Mouse (Mus musculus) CH12.LX (cell line): ENCODE measurements around the gene Plch2. TPM values are rescaled to one million over a fixed set of nuclear protein-coding genes. Genes with fewer than 3 reads are reported as not detected.

ENCODE experiments used
- DNase-seq: peaks from one replicate; pipeline ENCODE4 v3.0.0-alpha.2; 2013; ENCODE audit errors: extremely low read depth
- H3K27ac ChIP-seq: 2 replicates; pipeline ENCODE4 v1.5.1; 2012; ENCODE audit warnings: low read depth, mild to moderate bottlenecking, control low read depth, moderate library complexity; ENCODE audit not compliant: insufficient read depth
- H3K27me3 ChIP-seq: replicated peaks from 2 replicates; pipeline ENCODE3; 2012; ENCODE audit warnings: inconsistent platforms
- H3K36me3 ChIP-seq, 2 experiments: replicated peaks in 1 of 2; 2 replicates each; pipeline versions ENCODE3 to v1.6.1; 2012; ENCODE audit warnings: inconsistent platforms in 1 of 2, low read length in 1 of 2, mild to moderate bottlenecking in 1 of 2, mixed read lengths in 1 of 2, moderate library complexity in 1 of 2; ENCODE audit not compliant: control insufficient read depth in 1 of 2, insufficient read depth in 1 of 2
- H3K4me1 ChIP-seq, 2 experiments: 2 replicates each; pipeline ENCODE4 v1.6.1; 2012; ENCODE audit warnings: inconsistent platforms in 1 of 2, moderate library complexity in 1 of 2; ENCODE audit not compliant: insufficient read depth in 2 of 2, control insufficient read depth in 1 of 2
- H3K4me2 ChIP-seq: 2 replicates; pipeline ENCODE4 v1.6.1; 2012; ENCODE audit warnings: low read depth, mild to moderate bottlenecking, control low read depth; ENCODE audit not compliant: poor library complexity, insufficient read depth, severe bottlenecking
- H3K4me3 ChIP-seq, 3 experiments: fragments of 150-350 bp in 1 of 3; sonication (generic) in 1 of 3; replicated peaks in 1 of 3; 2 replicates each; pipeline versions ENCODE3 to v1.5.1; 2011 to 2012; ENCODE audit warnings: low read depth in 2 of 3, low read length in 2 of 3, mild to moderate bottlenecking in 2 of 3, moderate library complexity in 2 of 3, control low read depth in 1 of 3, improper control_type of control experiment in 1 of 3, inconsistent platforms in 1 of 3, mixed read lengths in 1 of 3; ENCODE audit not compliant: poor library complexity in 1 of 3
- H3K79me2 ChIP-seq: replicated peaks from 2 replicates; pipeline ENCODE4 v1.6.1; 2012; ENCODE audit warnings: mild to moderate bottlenecking, moderate library complexity; ENCODE audit not compliant: control insufficient read depth, poor library complexity, insufficient read depth, severe bottlenecking; ENCODE audit errors: extremely low read depth
- H3K9ac ChIP-seq: 2 replicates; pipeline ENCODE4 v1.6.1; 2012; ENCODE audit warnings: low read depth, mild to moderate bottlenecking, control low read depth, moderate library complexity; ENCODE audit not compliant: insufficient read depth
- H3K9me3 ChIP-seq: replicated peaks from 2 replicates; pipeline ENCODE3; 2012; ENCODE audit warnings: low read length, inconsistent platforms, mixed read lengths
- CHD1 ChIP-seq: IDR thresholded peaks from 2 replicates; pipeline ENCODE4 v1.6.1; 2012; ENCODE audit warnings: low read depth, low read length, improper control_type of control experiment, inconsistent platforms
- E2F4 ChIP-seq: IDR thresholded peaks from 2 replicates; pipeline ENCODE4 v1.6.1; 2011; ENCODE audit warnings: low read depth, low read length, improper control_type of control experiment; ENCODE audit not compliant: insufficient replicate concordance
- ELF1 ChIP-seq: IDR thresholded peaks from 2 replicates; pipeline ENCODE4 v1.6.1; 2014; ENCODE audit warnings: low read depth, mild to moderate bottlenecking, inconsistent platforms, low read length, improper control_type of control experiment
- EP300 ChIP-seq: IDR thresholded peaks from 2 replicates; pipeline ENCODE4 v1.6.1; 2011; ENCODE audit warnings: low read length, improper control_type of control experiment
- ETS1 ChIP-seq: conservative IDR thresholded peaks from 2 replicates; pipeline ENCODE4 v1.6.1; 2012; ENCODE audit warnings: low read depth, mild to moderate bottlenecking, inconsistent platforms, low read length, improper control_type of control experiment, moderate library complexity
- IRF4 ChIP-seq: IDR thresholded peaks from 2 replicates; pipeline ENCODE4 v1.6.1; 2014; ENCODE audit warnings: low read depth, mild to moderate bottlenecking, inconsistent platforms, low read length, improper control_type of control experiment
- JUN ChIP-seq: IDR thresholded peaks from 2 replicates; pipeline ENCODE4 v1.6.1; 2011; ENCODE audit warnings: low read depth, mild to moderate bottlenecking, low read length, improper control_type of control experiment, moderate library complexity; ENCODE audit not compliant: insufficient read depth
- MXI1 ChIP-seq: IDR thresholded peaks from 2 replicates; pipeline ENCODE4 v1.6.1; 2011; ENCODE audit warnings: mild to moderate bottlenecking, low read depth, low read length, improper control_type of control experiment
- USF1 ChIP-seq: IDR thresholded peaks from 2 replicates; pipeline ENCODE4 v1.6.1; 2014; ENCODE audit warnings: low read depth, mild to moderate bottlenecking, inconsistent platforms, low read length, improper control_type of control experiment
- USF2 ChIP-seq: conservative IDR thresholded peaks from 2 replicates; pipeline ENCODE4 v1.6.1; 2011; ENCODE audit warnings: low read depth, low read length, improper control_type of control experiment
- ZMIZ1 ChIP-seq: IDR thresholded peaks from 2 replicates; pipeline ENCODE4 v1.6.1; 2012; ENCODE audit warnings: low read depth, mild to moderate bottlenecking, inconsistent platforms, low read length, improper control_type of control experiment
- dilution Hi-C: fragments of 300-500 bp; cut with MboI; formaldehyde crosslinking; loops from 2 replicates; pipeline ENCODE4 v1.14.3; 2020; ENCODE audit warnings: low sequenced_read_pairs; ENCODE audit not compliant: extremely low pct_unique_long_range_greater_than_20kb, extremely low pct_ligation_motif_present
- in situ Hi-C: fragments of 300-500 bp; cut with MboI; formaldehyde crosslinking; loops from 3 replicates; pipeline ENCODE4 v1.14.3; 2019; ENCODE audit warnings: low sequenced_read_pairs, low pct_ligation_motif_present, low pct_unique_long_range_greater_than_20kb, mixed read lengths
- polyA plus RNA-seq: library from polyadenylated mRNA; unstranded; fragments of >175 nt; gene quantifications from 2 replicates; pipeline ENCODE4 v1.2.1, GENCODE M21; 2012; ENCODE audit warnings: low read depth; ENCODE audit not compliant: insufficient read length
- total RNA-seq, 2 experiments: library from RNA; depleted of rRNA; stranded (reverse); fragments of 300-350 nt in 1 of 2; fragments of >200 nt in 1 of 2; gene quantifications; 2 replicates each; pipeline ENCODE4 v1.2.3; 2012 to 2014

Gene Plch2
- total and polyA plus RNA-seq, 3 experiments: 0.04 to 0.47 (median 0.17) TPM

DNA sequence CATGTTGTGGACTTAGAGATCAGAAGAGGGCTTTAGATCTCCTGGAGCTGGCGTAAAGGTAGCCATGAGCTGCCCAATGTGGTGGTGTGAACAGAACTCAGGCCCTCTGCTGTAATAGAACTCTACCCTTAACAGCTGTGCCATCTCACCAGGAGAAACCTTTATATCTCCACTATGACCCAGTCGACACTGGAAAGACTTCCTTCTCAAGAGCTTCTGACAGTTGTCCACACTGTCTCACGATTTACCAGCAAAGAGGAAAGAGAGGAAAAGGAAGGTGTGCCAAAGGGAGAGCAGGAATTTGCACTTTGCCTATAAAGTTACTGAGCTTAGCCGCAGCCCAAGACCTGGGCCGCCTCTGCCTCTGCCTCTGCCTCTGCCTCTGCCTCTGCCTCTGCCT is 114.8 kb downstream of the Plch2 start:
- Histone ChIP-seq H3K79me2 (no peaks in the 10 kb centered on the region), H3K36me3 (no peaks in the 10 kb centered on the region), H3K9me3 (peaks cover 7% of the 10 kb centered on the region)
- in situ Hi-C loops: loop anchor here (5.0 to 25.0 kb wide), 4 partner anchors 35 to 805 kb away; partner anchors contain the start of genes Trp73 and Wrap73
- DNase-seq: no peak
- no peak for TF ChIP-seq JUN
- no peak for TF ChIP-seq CHD1
- TF ChIP-seq USF1: no peak
- TF ChIP-seq EP300: no peak
- TF ChIP-seq E2F4: no peak
- no peak for TF ChIP-seq USF2
- TF ChIP-seq, all 38 proteins: peak for 0
- Histone ChIP-seq H3K9ac (no peak overlapping the region), H3K27me3 (no peaks in the 10 kb centered on the region), H3K4me1 (peaks cover 29 to 55% of the 10 kb centered on the region in 2 experiments), H3K4me2 (no peak overlapping the region), H3K27ac (no peak overlapping the region), H3K4me3 (no peak overlapping the region)
- dilution Hi-C loops: no loop called here

GRCm38 (mm10) chr4:154940156-154940555 is 116.4 kb downstream of the Plch2 start:
- DNase-seq: no peak
- no peaks in the 10 kb centered on the region for H3K79me2 ChIP-seq
- no peaks in the 10 kb centered on the region for H3K36me3 ChIP-seq
- H3K27ac ChIP-seq: no peak overlapping the region; the same call in 1 of the 2 replicates
- H3K4me1 ChIP-seq: peaks cover 23 to 60% of the 10 kb centered on the region in 2 experiments
- no peak overlapping the region for H3K4me3 ChIP-seq
- in situ Hi-C loops (loop anchor here (5.0 to 25.0 kb wide), 4 partner anchors 33 to 803 kb away; partner anchors contain the start of genes Trp73 and Wrap73), dilution Hi-C loops (no loop called here)
- H3K27me3 ChIP-seq: no peaks in the 10 kb centered on the region
- no peak overlapping the region for H3K9ac ChIP-seq
- TF ChIP-seq ETS1 (no peak), IRF4 (0 out of 2 replicates have a peak, but pooled peaks have one; percentile 3)
- TF ChIP-seq, all 38 proteins: peak for 1
- Histone ChIP-seq H3K4me2 (no peak overlapping the region), H3K9me3 (peaks cover 7% of the 10 kb centered on the region)

GRCm38 (mm10) chr4:154937746-154938145 is 118.8 kb downstream of the Plch2 start:
- no peak for DNase-seq
- H3K36me3 ChIP-seq: no peaks in the 10 kb centered on the region
- dilution Hi-C loops (no loop called here), in situ Hi-C loops (loop anchor here (25.0 kb wide), 1 partner anchor 800 kb away; the partner anchor contains the start of genes Trp73 and Wrap73)
- no peaks in the 10 kb centered on the region for H3K27me3 ChIP-seq
- peaks cover 7% of the 10 kb centered on the region for H3K9me3 ChIP-seq
- H3K4me1 ChIP-seq: peaks cover 25 to 57% of the 10 kb centered on the region in 2 experiments
- H3K27ac ChIP-seq: no peak overlapping the region
- H3K9ac ChIP-seq: no peak overlapping the region
- H3K79me2 ChIP-seq: no peaks in the 10 kb centered on the region
- H3K4me2 ChIP-seq: no peak overlapping the region
- no peak overlapping the region for H3K4me3 ChIP-seq
- no peak for TF ChIP-seq ZMIZ1
- no peak for TF ChIP-seq MXI1
- TF ChIP-seq ELF1: no peak
